Mouse (Mus musculus) heart, embryonic 14.5 days (tissue): ENCODE results near the gene Acadl. TPM values are rescaled to one million over a fixed set of nuclear protein-coding genes. Genes with fewer than 3 reads are reported as not detected.
A peak's percentile ranks its signal among the peaks of the same experiment; 100 is the strongest.

ENCODE experiments used
- ATAC-seq: fragments of 200-750 bp; cut with Nextera tagmentation; 2 replicates; pipeline ENCODE4 v1.8.0; 2017; ENCODE audit warnings: low read depth, moderate TSS enrichment; ENCODE audit not compliant: insufficient number of reproducible peaks, insufficient read depth, low FRiP score
- H3K27ac ChIP-seq, 2 experiments: fragments of 200-500 bp in 1 of 2; fragments of 300-500 bp in 1 of 2; sonication (generic) in 1 of 2; replicated peaks in 1 of 2; 2 replicates each; pipeline ENCODE4 v1.5.1; 2012 to 2014; ENCODE audit warnings: low read depth in 2 of 2, low read length in 2 of 2, control low read depth in 1 of 2, mild to moderate bottlenecking in 1 of 2, mixed read lengths in 1 of 2; ENCODE audit not compliant: control insufficient read depth in 1 of 2, insufficient read depth in 1 of 2
- H3K27me3 ChIP-seq: fragments of 300-500 bp; sonication (generic); 2 replicates; pipeline ENCODE4 v1.6.1; 2014; ENCODE audit warnings: mild to moderate bottlenecking, low read length, control low read depth; ENCODE audit not compliant: control insufficient read depth, insufficient read depth
- H3K36me3 ChIP-seq: fragments of 300-500 bp; sonication (generic); 2 replicates; pipeline ENCODE4 v1.6.1; 2014; ENCODE audit warnings: mild to moderate bottlenecking, control low read depth, low read length, mixed read lengths; ENCODE audit not compliant: control insufficient read depth, insufficient read depth
- H3K4me1 ChIP-seq, 2 experiments: fragments of 200-500 bp in 1 of 2; fragments of 300-500 bp in 1 of 2; sonication (generic) in 1 of 2; 2 replicates each; pipeline ENCODE4 v1.6.1; 2012 to 2014; ENCODE audit warnings: low read length in 2 of 2, control low read depth in 1 of 2, mixed read lengths in 1 of 2; ENCODE audit not compliant: control insufficient read depth in 2 of 2, insufficient read depth in 2 of 2
- H3K4me2 ChIP-seq: fragments of 300-500 bp; sonication (generic); 2 replicates; pipeline ENCODE4 v1.6.1; 2014; ENCODE audit warnings: mild to moderate bottlenecking, low read length
- H3K4me3 ChIP-seq, 2 experiments: fragments of 200-500 bp in 1 of 2; fragments of 300-500 bp in 1 of 2; sonication (generic) in 1 of 2; 2 replicates each; pipeline ENCODE4 v1.5.1; 2012 to 2014; ENCODE audit warnings: low read length in 2 of 2, mild to moderate bottlenecking in 2 of 2, control low read depth in 1 of 2, low read depth in 1 of 2, moderate library complexity in 1 of 2; ENCODE audit not compliant: control insufficient read depth in 1 of 2, insufficient read depth in 1 of 2
- H3K9ac ChIP-seq: fragments of 300-500 bp; sonication (generic); 2 replicates; pipeline ENCODE4 v1.6.1; 2014; ENCODE audit warnings: mild to moderate bottlenecking, low read length
- H3K9me3 ChIP-seq: fragments of 300-500 bp; sonication (generic); 2 replicates; pipeline ENCODE4 v1.6.1; 2016; ENCODE audit warnings: low read length, control low read depth; ENCODE audit not compliant: control insufficient read depth
- WGBS: fragments of 180-500 bp; shearing (Covaris S2); extraction: QIAGEN DNeasy Blood & Tissue Kit; methylation state at CpG from one replicate; pipeline ENCODE4 v1.1.7; 2014; 5-methylcytosine and 5-hydroxymethylcytosine counted together
- polyA plus RNA-seq: library from polyadenylated mRNA; unstranded; fragments of >200 nt; fragmentation: Nextera tagmentation; extraction: Ambion mirVana; gene quantifications from 2 replicates; pipeline ENCODE4 v1.2.1, GENCODE M21; 2014

The Acadl gene
- polyA plus RNA-seq, 1 experiment from 2014 or later = 720 TPM

DNA sequence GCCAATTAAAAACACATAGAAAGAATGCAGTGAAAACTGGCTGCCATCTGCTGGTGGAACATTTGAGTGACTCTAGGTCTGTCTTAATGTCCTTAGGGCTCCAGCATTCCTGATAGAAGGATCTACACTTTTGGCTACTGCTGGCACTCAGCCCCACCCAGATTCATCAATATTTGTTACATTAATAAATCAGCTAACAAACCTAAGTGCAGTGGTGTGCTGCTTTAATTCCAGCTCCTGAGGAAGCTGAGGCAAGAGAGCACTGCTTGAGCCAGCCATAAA is 32.7 kb upstream of the Acadl start:
- peak overlapping the region; percentile 55 for H3K4me2 ChIP-seq
- peak overlapping the region in 1 of 2 experiments; percentile 5; a peak in 1 of 4 replicates for H3K4me3 ChIP-seq
- no peaks in the 10 kb centered on the region for H3K9me3 ChIP-seq
- H3K27ac ChIP-seq = no peak overlapping the region
- H3K9ac ChIP-seq = peak overlapping the region; percentile 32; the same call in 1 of the 2 replicates
- peak; percentile 76 for ATAC-seq
- no peaks in the 10 kb centered on the region for H3K36me3 ChIP-seq
- no peaks in the 10 kb centered on the region for H3K27me3 ChIP-seq
- H3K4me1 ChIP-seq = peaks cover 2 to 19% of the 10 kb centered on the region in 2 experiments; a peak in 3 of 4 replicates

DNA sequence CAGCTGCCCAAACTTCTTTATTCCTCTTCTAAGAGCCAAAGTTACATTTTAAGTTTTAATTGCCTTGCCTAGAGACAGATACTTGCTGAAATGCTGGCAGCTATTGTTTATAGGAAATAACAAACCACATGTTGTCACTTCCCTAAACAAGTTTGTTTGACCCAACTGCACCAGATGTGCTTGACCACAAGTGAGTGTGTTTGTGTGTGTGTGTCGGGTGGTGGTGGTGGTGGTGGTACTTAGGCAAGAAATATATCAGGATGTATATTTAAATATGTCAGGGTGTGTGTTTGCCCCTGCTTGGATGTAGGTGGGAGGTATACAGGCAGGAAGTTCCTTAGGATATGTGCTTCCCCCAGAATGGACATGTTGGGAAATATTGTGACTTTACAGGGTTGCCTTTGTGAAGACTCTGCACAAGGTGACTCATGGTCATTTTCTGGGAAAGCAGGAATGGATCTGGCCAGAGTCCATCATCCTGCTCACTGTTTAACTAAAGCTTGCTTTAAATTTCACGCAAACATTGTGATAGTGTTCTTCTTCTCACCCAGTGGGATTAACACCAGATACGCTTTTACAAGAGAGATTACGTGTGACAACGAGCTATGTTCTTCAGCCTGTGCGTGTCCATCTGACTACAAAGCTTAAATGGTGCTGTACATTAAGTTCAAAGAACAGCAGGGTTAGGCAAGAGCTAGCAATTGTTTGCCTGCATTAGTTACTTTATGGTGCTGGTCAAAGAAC is 32.2 kb upstream of the Acadl start:
- Histone ChIP-seq H3K4me1 (peaks cover 2 to 19% of the 10 kb centered on the region in 2 experiments; a peak in 3 of 4 replicates), H3K9me3 (no peaks in the 10 kb centered on the region), H3K36me3 (no peaks in the 10 kb centered on the region), H3K4me3 (no peak overlapping the region), H3K27ac (no peak overlapping the region), H3K9ac (no peak overlapping the region), H3K27me3 (no peaks in the 10 kb centered on the region), H3K4me2 (peak overlapping the region; percentile 55)
- no peak for ATAC-seq
- 65% methylated on average over 6 of the region's 6 CpGs for WGBS

DNA sequence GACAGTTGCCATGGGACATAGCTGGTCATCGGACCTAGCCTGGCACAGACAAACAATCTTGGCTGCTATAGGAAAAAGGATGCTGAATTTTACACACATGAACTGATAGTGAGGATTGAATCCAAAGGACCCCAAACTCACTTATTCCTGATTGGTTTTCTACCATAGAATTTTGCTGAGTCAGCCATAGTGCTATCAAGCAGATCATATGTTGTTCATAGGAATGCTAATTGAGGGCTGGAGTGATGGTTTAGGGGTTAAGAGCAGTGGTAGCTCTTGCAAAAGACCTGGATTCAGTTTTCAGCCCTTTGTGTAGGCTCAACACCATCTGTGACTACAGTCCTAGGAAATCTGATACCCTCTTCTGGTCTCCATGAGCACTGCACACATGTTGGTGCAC is 24.1 kb upstream of the Acadl start:
- no peak overlapping the region for H3K4me2 ChIP-seq
- no peak overlapping the region for H3K9ac ChIP-seq
- ATAC-seq = no peak
- H3K4me1 ChIP-seq = no peaks in the 10 kb centered on the region
- WGBS = 85% methylated on average over 1 of the region's 1 CpGs
- H3K27me3 ChIP-seq = no peaks in the 10 kb centered on the region
- no peak overlapping the region for H3K4me3 ChIP-seq
- no peak overlapping the region for H3K27ac ChIP-seq
- no peaks in the 10 kb centered on the region for H3K36me3 ChIP-seq
- no peaks in the 10 kb centered on the region for H3K9me3 ChIP-seq

DNA sequence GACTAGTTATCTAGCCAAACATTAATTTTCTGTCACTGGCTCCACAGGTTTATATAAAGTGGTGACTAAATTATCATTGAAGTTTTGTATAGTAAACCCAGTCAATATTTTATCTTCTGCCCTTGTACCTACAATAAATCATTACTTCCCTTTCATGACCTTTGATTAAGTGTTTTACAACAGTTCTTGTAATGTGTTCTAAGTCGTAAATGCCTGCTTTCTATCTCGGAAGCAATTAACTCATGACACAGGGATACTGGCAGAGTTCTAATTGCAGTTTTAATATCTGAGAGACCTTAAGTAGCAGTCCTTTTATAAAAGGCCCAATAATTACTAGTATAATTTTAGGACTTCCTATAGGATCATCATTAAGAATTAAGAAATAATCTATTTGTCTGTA is 17.1 kb upstream of the Acadl start:
- H3K36me3 ChIP-seq = no peaks in the 10 kb centered on the region
- H3K4me1 ChIP-seq = no peaks in the 10 kb centered on the region
- WGBS = 82% methylated on average over 2 of the region's 2 CpGs
- no peak for ATAC-seq
- peaks cover 7% of the 10 kb centered on the region; the same call in 1 of the 2 replicates for H3K9me3 ChIP-seq
- no peak overlapping the region for H3K27ac ChIP-seq
- H3K4me3 ChIP-seq = no peak overlapping the region
- no peak overlapping the region for H3K9ac ChIP-seq
- no peaks in the 10 kb centered on the region for H3K27me3 ChIP-seq
- no peak overlapping the region for H3K4me2 ChIP-seq

DNA sequence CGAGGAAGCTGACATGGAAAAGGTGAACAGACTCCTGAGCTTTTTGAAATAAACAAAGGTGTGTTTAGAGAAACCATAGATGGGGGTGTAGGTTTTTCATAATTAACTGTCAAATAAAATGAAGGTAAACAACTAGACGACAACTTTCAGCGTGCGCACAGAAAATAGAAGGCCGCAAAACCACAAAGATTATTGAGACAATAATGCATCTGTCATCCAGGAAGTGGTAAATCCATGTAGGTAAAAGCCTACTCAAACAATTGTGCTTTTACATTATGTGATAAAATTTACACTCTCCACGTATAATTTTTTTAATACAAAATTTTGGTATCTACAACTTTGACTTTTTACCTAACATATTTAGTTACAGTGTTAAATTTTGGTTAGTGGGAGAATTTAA is 11.7 kb upstream of the Acadl start:
- H3K27me3 ChIP-seq = no peaks in the 10 kb centered on the region
- H3K4me3 ChIP-seq = no peak overlapping the region
- 90% methylated on average over 6 of the region's 6 CpGs for WGBS
- H3K4me1 ChIP-seq = peaks cover 7 to 14% of the 10 kb centered on the region in 2 experiments
- no peak overlapping the region for H3K4me2 ChIP-seq
- H3K27ac ChIP-seq = no peak overlapping the region
- peaks cover 7% of the 10 kb centered on the region; the same call in 1 of the 2 replicates for H3K9me3 ChIP-seq
- H3K9ac ChIP-seq = no peak overlapping the region
- ATAC-seq = no peak
- no peaks in the 10 kb centered on the region for H3K36me3 ChIP-seq

DNA sequence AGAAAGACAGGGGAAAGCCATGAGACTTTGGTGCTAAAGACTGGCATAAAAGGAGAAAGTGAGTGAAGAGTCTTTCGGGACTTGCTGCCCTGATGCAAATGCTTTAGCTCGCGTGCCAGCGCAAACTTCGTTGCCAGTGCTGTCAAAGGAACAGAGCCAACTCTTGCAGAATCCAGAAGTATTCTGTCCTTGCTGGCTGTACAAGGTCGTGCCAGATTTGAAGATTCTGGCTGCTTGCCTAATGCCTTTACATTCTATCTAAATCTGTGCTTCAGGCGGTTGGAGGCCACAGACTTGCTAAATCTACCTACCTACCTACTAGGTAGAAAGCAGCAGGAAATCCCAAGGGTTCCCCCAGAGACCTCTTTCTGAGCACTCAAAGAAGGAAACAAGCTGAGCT is 8.5 kb upstream of the Acadl start:
- Histone ChIP-seq H3K36me3 (no peaks in the 10 kb centered on the region), H3K27me3 (no peaks in the 10 kb centered on the region), H3K9ac (no peak overlapping the region), H3K27ac (peak overlapping the region; percentile 85 to 89), H3K9me3 (no peaks in the 10 kb centered on the region), H3K4me3 (no peak overlapping the region), H3K4me2 (peak overlapping the region; percentile 33), H3K4me1 (peaks cover 7 to 15% of the 10 kb centered on the region in 2 experiments)
- ATAC-seq = no peak
- 21% methylated on average over 7 of the region's 7 CpGs for whole genome bisulfite sequencing

DNA sequence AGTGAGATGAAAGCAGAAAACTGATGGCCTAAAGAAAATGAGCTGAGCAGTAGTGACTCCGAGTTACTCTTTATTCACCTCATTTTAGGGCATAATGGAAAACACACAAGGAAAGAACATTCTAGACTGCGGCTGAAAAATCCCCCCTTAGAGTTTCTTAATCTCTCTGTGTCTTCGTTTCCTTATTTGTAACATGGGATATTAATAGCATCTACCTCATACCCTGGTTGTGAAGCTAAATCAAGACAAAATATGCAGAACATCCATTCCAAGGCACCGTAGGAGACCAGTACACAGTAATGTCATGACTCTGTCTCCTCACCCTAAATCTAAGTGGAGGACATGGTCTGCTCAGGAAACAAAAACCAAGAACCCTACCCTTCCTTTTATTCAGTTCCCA is 2.6 kb upstream of the Acadl start:
- no peaks in the 10 kb centered on the region for H3K9me3 ChIP-seq
- H3K4me3 ChIP-seq = no peak overlapping the region
- peak overlapping the region; percentile 81; a peak in 3 of 4 replicates for H3K27ac ChIP-seq
- no peak overlapping the region for H3K9ac ChIP-seq
- WGBS = 36% methylated on average over 4 of the region's 4 CpGs
- peaks cover 4 to 30% of the 10 kb centered on the region in 2 experiments for H3K4me1 ChIP-seq
- no peaks in the 10 kb centered on the region for H3K36me3 ChIP-seq
- no peak for ATAC-seq
- no peaks in the 10 kb centered on the region for H3K27me3 ChIP-seq
- peak overlapping the region; percentile 39; the same call in 1 of the 2 replicates for H3K4me2 ChIP-seq
